ENCODE assay signal across 10 mouse cellular contexts in genomic region chr19:5273916-5274315, GRCm38 (mm10). TPM values are rescaled to one million over a fixed set of nuclear protein-coding genes. Genes with fewer than 3 reads are reported as not detected.
DNase-seq lines count a peak whose midpoint lies in the region; ATAC-seq and TF ChIP-seq lines count a peak whose summit lies in the region.
"Had no signal": no experiment of that assay in that cellular context is flagged by ENCODE, and none has a peak within 500 bp of the region (broad histone marks: within the 10 kb centered on the region; RNA-seq: fewer than 3 reads in every experiment).

No protein-coding gene starts in this region.

- peak overlapping the region; percentile 93 for H3K27ac ChIP-seq in cortical plate, adult 2 months (ENCODE audit: insufficient read depth, low read length)
- peak overlapping the region; percentile 82 for H3K27ac ChIP-seq in hindbrain, embryonic 11.5 days (ENCODE audit: low read depth, low read length)
- peak overlapping the region; percentile 91; the same call in 1 of the 2 replicates for H3K27ac ChIP-seq in midbrain, embryonic 13.5 days
- H3K27ac ChIP-seq in cerebellum, adult 2 months (ENCODE audit: insufficient read depth, low read length), result no peak overlapping the region

- no peaks in the 10 kb centered on the region for H3K9me3 ChIP-seq in hindbrain, embryonic 11.5 days (ENCODE audit: control insufficient read depth, low read length)
- H3K9me3 ChIP-seq in midbrain, embryonic 13.5 days, result no peaks in the 10 kb centered on the region

- 0 out of 2 replicates have a peak, but pooled peaks cover 12% of the 10 kb centered on the region for H3K36me3 ChIP-seq in hindbrain, embryonic 11.5 days (ENCODE audit: control insufficient read depth, insufficient read depth, low read length)
- H3K36me3 ChIP-seq in midbrain, embryonic 13.5 days, result peaks cover 47% of the 10 kb centered on the region

- H3K9ac ChIP-seq in hindbrain, embryonic 11.5 days (ENCODE audit: low read depth, low read length), result no peak overlapping the region; the same call in 1 of the 2 replicates
- H3K9ac ChIP-seq in midbrain, embryonic 13.5 days (replicated peaks), result no peak overlapping the region

- peak; percentile 93 for DNase-seq in heart, adult 11 months
- no peak for DNase-seq in heart, postnatal 4 days
- DNase-seq in hindbrain, embryonic 11.5 days (ENCODE audit: low spot score), result no peak
- no peak for DNase-seq in urinary bladder, adult 18-20 months (ENCODE audit: low spot score in 2 of 2)
- DNase-seq in cerebellum, adult 2 months, result no peak
- DNase-seq in frontal cortex, postnatal 10 days (ENCODE audit: low spot score in 2 of 2), result no peak
- DNase-seq: cerebellum, postnatal 14 days had no signal

- H3K27me3 ChIP-seq in hindbrain, embryonic 11.5 days (ENCODE audit: control insufficient read depth, insufficient read depth, low read length), result no peaks in the 10 kb centered on the region
- H3K27me3 ChIP-seq in midbrain, embryonic 13.5 days, result no peaks in the 10 kb centered on the region
- H3K27me3 ChIP-seq in cerebellum, adult 2 months (ENCODE audit: control insufficient read depth, insufficient read depth, low read length), result no peaks in the 10 kb centered on the region

- ATAC-seq in hindbrain, embryonic 11.5 days (ENCODE audit: low FRiP score), result no peak
- ATAC-seq in midbrain, embryonic 13.5 days, result no peak

- H3K4me2 ChIP-seq in hindbrain, embryonic 11.5 days (replicated peaks; ENCODE audit: low read depth, low read length), result no peak overlapping the region
- H3K4me2 ChIP-seq in midbrain, embryonic 13.5 days (replicated peaks), result peak overlapping the region; percentile 94; the same call in 1 of the 2 replicates

- TF ChIP-seq POLR2A in cortical plate, adult 2 months (IDR thresholded peaks at IDR 0.05; ENCODE audit: extremely low read depth, insufficient read depth, low read length), result no peak
- TF ChIP-seq POLR2A in cerebellum, adult 2 months (IDR thresholded peaks at IDR 0.05; ENCODE audit: borderline replicate concordance, insufficient read depth, low read length), result no peak

- TF ChIP-seq CTCF in cortical plate, adult 2 months (IDR thresholded peaks at IDR 0.05; ENCODE audit: extremely low read depth, insufficient read depth, low read length), result no peak
- TF ChIP-seq CTCF in cerebellum, adult 2 months (IDR thresholded peaks at IDR 0.05; ENCODE audit: borderline replicate concordance, insufficient read depth, low read depth, low read length), result no peak

- no peak overlapping the region; the same call in 1 of the 2 replicates for H3K4me3 ChIP-seq in cortical plate, adult 2 months (ENCODE audit: insufficient read depth, low read length)
- no peak overlapping the region for H3K4me3 ChIP-seq in hindbrain, embryonic 11.5 days (ENCODE audit: low read depth, low read length)
- no peak overlapping the region for H3K4me3 ChIP-seq in midbrain, embryonic 13.5 days (replicated peaks)
- no peak overlapping the region for H3K4me3 ChIP-seq in cerebellum, adult 2 months (replicated peaks; ENCODE audit: insufficient read depth, low read depth, low read length)

- WGBS in hindbrain, embryonic 11.5 days, result 73% methylated on average over 4 of the region's 4 CpGs
- WGBS in midbrain, embryonic 13.5 days, result 78% methylated on average over 4 of the region's 4 CpGs
- WGBS in cerebellum, adult 2 months, result 65% methylated on average over 4 of the region's 4 CpGs

- peaks cover 8% of the 10 kb centered on the region; the same call in 1 of the 2 replicates for H3K4me1 ChIP-seq in cortical plate, adult 2 months (ENCODE audit: control insufficient read depth, insufficient read depth, low read length)
- H3K4me1 ChIP-seq in hindbrain, embryonic 11.5 days (replicated peaks; ENCODE audit: control insufficient read depth, insufficient read depth, low read length), result peaks cover 12% of the 10 kb centered on the region
- H3K4me1 ChIP-seq in midbrain, embryonic 13.5 days (replicated peaks), result peaks cover 30% of the 10 kb centered on the region
- H3K4me1 ChIP-seq in cerebellum, adult 2 months (ENCODE audit: control insufficient read depth, insufficient read depth, low read length), result no peaks in the 10 kb centered on the region; the same call in 1 of the 2 replicates

RNA-seq across cellular contexts. Expression of gene Pacs1, which starts 1.0 kb away (rescaled TPM):
- total RNA-seq in heart, postnatal 4 days (2021), result 10 to 100 TPM; 27.6 to 28.7 TPM
- polyA plus RNA-seq in cortical plate, adult 2 months (2012; rRNA removed), result 47.0 and 47.8 TPM in 2 replicates
- polyA plus RNA-seq in hindbrain, embryonic 11.5 days (2014; fragmentation: Nextera tagmentation; extraction: Ambion mirVana), result 23.2 and 23.4 TPM in 2 replicates
- polyA plus RNA-seq in midbrain, embryonic 13.5 days (2015; fragmentation: Nextera tagmentation; extraction: Ambion mirVana), result 31.5 and 32.0 TPM in 2 replicates
- polyA plus RNA-seq in cerebellum, adult 2 months (2012; rRNA removed), result 26.7 and 28.0 TPM in 2 replicates

RNA-seq across cellular contexts. Expression of gene Sf3b2, which starts 21.3 kb away (rescaled TPM):
- total RNA-seq in heart, postnatal 4 days (2021), result 100 to 1,000 TPM; 136 to 139 TPM
- polyA plus RNA-seq in cortical plate, adult 2 months (2012; rRNA removed), result 151 and 159 TPM in 2 replicates
- 385 and 404 TPM in 2 replicates for polyA plus RNA-seq in hindbrain, embryonic 11.5 days (2014; fragmentation: Nextera tagmentation; extraction: Ambion mirVana)
- polyA plus RNA-seq in midbrain, embryonic 13.5 days (2015; fragmentation: Nextera tagmentation; extraction: Ambion mirVana), result 399 and 419 TPM in 2 replicates
- polyA plus RNA-seq in cerebellum, adult 2 months (2012; rRNA removed), result 175 and 181 TPM in 2 replicates

RNA-seq across cellular contexts. Expression of gene Gal3st3, which starts 24.2 kb away (rescaled TPM):
- total RNA-seq in heart, postnatal 4 days (2021), result 1 to 10 TPM; 7.4 to 9.3 TPM
- polyA plus RNA-seq in cortical plate, adult 2 months (2012; rRNA removed), result 61.9 and 62.3 TPM in 2 replicates
- polyA plus RNA-seq in hindbrain, embryonic 11.5 days (2014; fragmentation: Nextera tagmentation; extraction: Ambion mirVana), result 14.0 and 14.6 TPM in 2 replicates
- polyA plus RNA-seq in midbrain, embryonic 13.5 days (2015; fragmentation: Nextera tagmentation; extraction: Ambion mirVana), result 29.3 and 33.6 TPM in 2 replicates
- polyA plus RNA-seq in cerebellum, adult 2 months (2012; rRNA removed), result 49.2 and 55.9 TPM in 2 replicates
- total RNA-seq: neutrophil, adult 5-6 weeks had no signal
